Mouse (Mus musculus) hindbrain, embryonic 15.5 days (tissue): ENCODE data around the gene 4930430A15Rik. TPM values are rescaled to one million over a fixed set of nuclear protein-coding genes. Genes with fewer than 3 reads are reported as not detected.

Source experiments
- ATAC-seq: fragments of 200-750 bp; cut with Nextera tagmentation; 2 replicates; pipeline ENCODE4 v1.8.0; 2017; ENCODE audit warnings: low read depth, moderate number of reproducible peaks, moderate TSS enrichment; ENCODE audit not compliant: low FRiP score
- H3K27ac ChIP-seq: fragments of 300-500 bp; sonication (generic); replicated peaks from 2 replicates; pipeline ENCODE4 v1.5.1; 2015; ENCODE audit warnings: mild to moderate bottlenecking, inconsistent platforms
- H3K27me3 ChIP-seq: fragments of 300-500 bp; sonication (generic); 2 replicates; pipeline ENCODE4 v1.6.1; 2015; ENCODE audit warnings: control low read depth, inconsistent platforms
- H3K36me3 ChIP-seq: fragments of 300-500 bp; sonication (generic); 2 replicates; pipeline ENCODE4 v1.6.1; 2015; ENCODE audit warnings: control low read depth, inconsistent platforms
- H3K4me1 ChIP-seq: fragments of 300-500 bp; sonication (generic); replicated peaks from 2 replicates; pipeline ENCODE4 v1.6.1; 2015; ENCODE audit warnings: control low read depth, inconsistent platforms
- H3K4me2 ChIP-seq: fragments of 300-500 bp; sonication (generic); 2 replicates; pipeline ENCODE4 v1.6.1; 2015; ENCODE audit warnings: moderate library complexity, mild to moderate bottlenecking, inconsistent platforms
- H3K4me3 ChIP-seq: fragments of 300-500 bp; sonication (generic); 2 replicates; pipeline ENCODE4 v1.5.1; 2015; ENCODE audit warnings: mild to moderate bottlenecking, inconsistent platforms
- H3K9ac ChIP-seq: fragments of 300-500 bp; sonication (generic); 2 replicates; pipeline ENCODE4 v1.6.1; 2015; ENCODE audit warnings: inconsistent platforms
- H3K9me3 ChIP-seq: fragments of 300-500 bp; sonication (generic); 2 replicates; pipeline ENCODE4 v1.6.1; 2016; ENCODE audit warnings: control low read depth, inconsistent platforms
- WGBS: fragments of 180-500 bp; shearing (Covaris S2); methylation state at CpG from one replicate; pipeline ENCODE4 v1.1.7; 2015; 5-methylcytosine and 5-hydroxymethylcytosine counted together
- polyA plus RNA-seq: library from polyadenylated mRNA; unstranded; fragments of >200 nt; fragmentation: Nextera tagmentation; extraction: Ambion mirVana; gene quantifications from 2 replicates; pipeline ENCODE4 v1.2.1, GENCODE M21; 2015

4930430A15Rik gene
- not detected in 2 replicates for polyA plus RNA-seq

DNA sequence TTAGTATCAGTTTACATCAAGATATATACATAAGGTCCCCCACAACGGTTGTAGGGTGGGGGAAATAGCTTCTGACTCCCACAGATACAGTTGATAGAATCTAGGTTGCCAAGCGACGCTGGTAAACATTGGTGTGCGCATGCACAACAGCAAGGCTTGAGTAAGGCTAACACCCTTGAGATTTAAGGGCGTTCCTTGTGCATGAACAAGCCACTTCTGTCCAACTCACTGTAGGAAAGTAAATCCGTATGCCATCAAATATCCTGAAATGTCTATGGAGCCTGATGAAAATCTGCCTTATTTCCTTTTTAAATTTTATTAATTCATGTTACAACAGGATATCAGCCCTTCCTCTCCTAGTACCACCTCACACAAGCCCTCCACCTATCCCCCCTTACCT lies at the start of gene 4930430A15Rik:
TSS of gene 4930430A15Rik (minus strand) at position 101 of the 400 bp plus-strand sequence.
- H3K27ac ChIP-seq, result no peak within 1 kb of the TSS
- H3K9ac ChIP-seq, result no peak within 1 kb of the TSS
- 88% methylated on average over 6 of the region's 6 CpGs for WGBS
- H3K9me3 ChIP-seq, result no peaks in the 10 kb centered on the region
- no peaks in the 10 kb centered on the region for H3K4me1 ChIP-seq
- no peak within 1 kb of the TSS for H3K4me2 ChIP-seq
- no peaks in the 10 kb centered on the region for H3K36me3 ChIP-seq
- H3K4me3 ChIP-seq, result no peak within 1 kb of the TSS
- no peak for ATAC-seq
- no peaks in the 10 kb centered on the region for H3K27me3 ChIP-seq

- Histone ChIP-seq H3K27me3 (no peaks in the 10 kb centered on the region), H3K9me3 (no peaks in the 10 kb centered on the region), H3K4me1 (no peaks in the 10 kb centered on the region), H3K4me2 (no peak within 1 kb of the TSS), H3K4me3 (no peak within 1 kb of the TSS), H3K27ac (no peak within 1 kb of the TSS), H3K36me3 (no peaks in the 10 kb centered on the region), H3K9ac (no peak within 1 kb of the TSS)
- WGBS, result 88% methylated on average over 2 of the region's 2 CpGs
- ATAC-seq, result no peak
Observed at GRCm38 (mm10) chr2:111274006-111274405, 44.6 kb upstream of the 4930430A15Rik start, which contains the start of gene Olfr1277. Gene Olfr1277 (minus strand): TSS chr2:111274106.

DNA sequence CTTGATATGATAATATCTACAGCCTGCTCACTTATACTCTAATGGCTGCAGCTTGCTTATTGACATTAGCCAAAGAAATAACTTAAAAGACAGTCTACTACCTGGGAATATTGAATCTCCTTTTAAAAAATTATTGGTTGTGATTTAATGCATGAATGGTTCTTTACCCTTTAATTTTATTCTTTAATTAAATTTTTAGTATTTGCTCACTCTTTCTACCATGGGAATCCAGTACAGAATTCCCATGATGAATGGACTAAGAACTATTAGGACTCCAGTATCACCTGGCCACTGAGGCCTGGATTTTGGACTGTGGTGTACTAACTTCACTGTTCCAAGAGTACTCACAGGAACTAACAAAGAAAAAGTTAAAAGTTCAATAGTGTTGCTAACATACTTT lies 24.8 kb upstream of the 4930430A15Rik start, which contains the start of gene Olfr1276:
TSS of gene Olfr1276 (plus strand) at position 301 of the 400 bp plus-strand sequence.
- no peaks in the 10 kb centered on the region for H3K36me3 ChIP-seq
- H3K4me2 ChIP-seq, result no peak within 1 kb of the TSS
- H3K27ac ChIP-seq, result no peak within 1 kb of the TSS
- no peaks in the 10 kb centered on the region for H3K9me3 ChIP-seq
- no peaks in the 10 kb centered on the region for H3K27me3 ChIP-seq
- H3K4me1 ChIP-seq, result no peaks in the 10 kb centered on the region
- ATAC-seq, result no peak
- no peak within 1 kb of the TSS for H3K9ac ChIP-seq
- no peak within 1 kb of the TSS for H3K4me3 ChIP-seq

- Histone ChIP-seq H3K36me3 (no peaks in the 10 kb centered on the region), H3K27ac (no peak within 1 kb of the TSS), H3K4me1 (no peaks in the 10 kb centered on the region), H3K9ac (no peak within 1 kb of the TSS), H3K27me3 (no peaks in the 10 kb centered on the region), H3K4me2 (no peak within 1 kb of the TSS), H3K9me3 (no peaks in the 10 kb centered on the region), H3K4me3 (no peak within 1 kb of the TSS)
- no peak for ATAC-seq
- 68% methylated on average over 1 of the region's 1 CpGs for WGBS
Observed at GRCm38 (mm10) chr2:111235186-111235585, 5.8 kb upstream of the 4930430A15Rik start, which contains the start of gene Olfr1275. Gene Olfr1275 (minus strand): TSS chr2:111235286.

DNA sequence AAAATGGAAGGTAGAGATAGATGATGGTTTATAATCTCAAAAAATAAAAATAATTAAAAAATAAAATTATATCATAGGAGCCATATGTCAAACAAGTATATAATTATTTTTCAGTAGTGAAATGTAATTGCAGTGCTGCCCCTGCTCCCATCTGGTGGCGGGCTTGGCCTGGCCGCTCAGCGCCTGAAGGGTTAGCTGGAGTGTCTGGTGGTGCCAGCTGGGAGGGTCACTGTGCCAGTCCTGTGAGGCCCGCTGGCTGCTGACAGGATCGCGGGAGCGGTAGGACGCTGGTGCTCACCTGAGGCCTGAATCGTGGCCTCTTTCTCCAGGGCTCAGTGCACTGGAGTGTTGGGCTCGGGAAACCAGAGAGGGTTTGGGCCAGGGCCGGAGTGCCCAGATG lies 47.3 kb downstream of the 4930430A15Rik start:
- Histone ChIP-seq H3K9me3 (no peaks in the 10 kb centered on the region), H3K4me1 (no peaks in the 10 kb centered on the region), H3K9ac (no peak overlapping the region), H3K36me3 (no peaks in the 10 kb centered on the region), H3K27ac (no peak overlapping the region), H3K4me2 (no peak overlapping the region), H3K27me3 (no peaks in the 10 kb centered on the region), H3K4me3 (no peak overlapping the region)
- 96% methylated on average over 11 of the region's 11 CpGs for WGBS
- no peak for ATAC-seq

DNA sequence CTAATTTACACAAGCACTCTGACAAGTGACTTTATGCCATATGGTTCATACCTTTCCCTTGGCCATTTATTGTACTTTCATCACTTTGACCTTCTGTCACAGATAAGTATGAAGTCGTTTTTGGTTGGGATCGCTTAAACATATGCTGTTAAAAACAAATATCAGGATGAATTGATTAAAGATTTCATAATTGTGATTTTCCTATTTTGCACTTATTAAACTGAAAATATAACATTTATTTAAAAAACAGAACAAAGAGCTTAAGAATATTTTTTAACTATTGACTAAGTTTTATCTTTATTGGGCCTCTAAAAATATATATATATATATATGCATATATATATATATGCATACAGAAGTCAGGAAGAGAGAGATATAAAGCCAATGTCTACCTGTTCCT lies 76.6 kb downstream of the 4930430A15Rik start, which contains the start of gene Gm15130:
TSS of gene Gm15130 (minus strand) at position 101 of the 400 bp plus-strand sequence.
- no peak for ATAC-seq
- Histone ChIP-seq H3K4me1 (no peaks in the 10 kb centered on the region), H3K9me3 (no peaks in the 10 kb centered on the region), H3K4me3 (no peak within 1 kb of the TSS), H3K36me3 (no peaks in the 10 kb centered on the region), H3K9ac (no peak within 1 kb of the TSS), H3K4me2 (no peak within 1 kb of the TSS), H3K27ac (no peak within 1 kb of the TSS), H3K27me3 (no peaks in the 10 kb centered on the region)
- WGBS, result 79% methylated on average over 2 of the region's 2 CpGs

- no peak for ATAC-seq
- 75% methylated on average over 5 of the region's 5 CpGs for WGBS
Observed at GRCm38 (mm10) chr2:111135739-111136138, 93.7 kb downstream of the 4930430A15Rik start.

More at GRCm38 (mm10) chr2:111135739-111136138, 93.7 kb downstream of the 4930430A15Rik start:
- Histone ChIP-seq H3K9me3 (no peaks in the 10 kb centered on the region), H3K4me1 (no peaks in the 10 kb centered on the region), H3K27me3 (no peaks in the 10 kb centered on the region), H3K4me3 (no peak overlapping the region), H3K4me2 (no peak overlapping the region), H3K27ac (no peak overlapping the region), H3K9ac (no peak overlapping the region), H3K36me3 (no peaks in the 10 kb centered on the region)

Other genes starting within 250 kb of the 4930430A15Rik start
- not detected in 2 replicates for gene Gm13941, start 123.6 kb downstream of the 4930430A15Rik start, polyA plus RNA-seq
- gene Gm15130, start 76.7 kb downstream of the 4930430A15Rik start, polyA plus RNA-seq, result not detected in 2 replicates
- gene Olfr1275, start 5.7 kb upstream of the 4930430A15Rik start, polyA plus RNA-seq, result not detected in 2 replicates
- gene Olfr1276, start 24.9 kb upstream of the 4930430A15Rik start, polyA plus RNA-seq, result not detected in 2 replicates
- gene Olfr1277, start 44.5 kb upstream of the 4930430A15Rik start, polyA plus RNA-seq, result not detected in 2 replicates
- gene Olfr1278, start 60.5 kb upstream of the 4930430A15Rik start, polyA plus RNA-seq, result not detected in 2 replicates
- not detected in 2 replicates for gene Olfr1279, start 71.0 kb upstream of the 4930430A15Rik start, polyA plus RNA-seq
- gene Olfr1280, start 84.4 kb upstream of the 4930430A15Rik start, polyA plus RNA-seq, result not detected in 2 replicates
- gene Olfr1281, start 96.9 kb upstream of the 4930430A15Rik start, polyA plus RNA-seq, result not detected in 2 replicates
- gene Olfr1282, start 106.5 kb upstream of the 4930430A15Rik start, polyA plus RNA-seq, result not detected in 2 replicates
- gene Olfr1283, start 137.2 kb upstream of the 4930430A15Rik start, polyA plus RNA-seq, result not detected in 2 replicates
- gene Olfr1284, start 145.9 kb upstream of the 4930430A15Rik start, polyA plus RNA-seq, result not detected in 2 replicates
- gene Olfr1286, start 193.5 kb upstream of the 4930430A15Rik start, polyA plus RNA-seq, result not detected in 2 replicates
- not detected in 2 replicates for gene Olfr1287, start 219.5 kb upstream of the 4930430A15Rik start, polyA plus RNA-seq
- gene Olfr1288, start 244.5 kb upstream of the 4930430A15Rik start, polyA plus RNA-seq, result not detected in 2 replicates